Mouse (Mus musculus) liver, embryonic 11.5 days (tissue): ENCODE measurements around the gene Fbxl22. TPM values are rescaled to one million over a fixed set of nuclear protein-coding genes. Genes with fewer than 3 reads are reported as not detected.

Experiments
- ATAC-seq: fragments of 200-750 bp; cut with Nextera tagmentation; replicated peaks from 2 replicates; pipeline ENCODE4 v1.8.0; 2017; ENCODE audit warnings: moderate number of reproducible peaks, mild to moderate bottlenecking, moderate TSS enrichment, moderate library complexity; ENCODE audit not compliant: low FRiP score
- DNase-seq: peaks from one replicate; pipeline ENCODE4 v3.0.0-alpha.2; 2017; ENCODE audit warnings: low spot score
- H3K27ac ChIP-seq: fragments of 300-500 bp; sonication (generic); 2 replicates; pipeline ENCODE4 v1.5.1; 2014; ENCODE audit warnings: mild to moderate bottlenecking, low read depth, low read length, control low read depth
- H3K27me3 ChIP-seq: fragments of 300-500 bp; sonication (generic); replicated peaks from 2 replicates; pipeline ENCODE4 v1.6.1; 2014; ENCODE audit warnings: low read length, mixed read lengths; ENCODE audit not compliant: control insufficient read depth, insufficient read depth
- H3K36me3 ChIP-seq: fragments of 300-500 bp; sonication (generic); 2 replicates; pipeline ENCODE4 v1.6.1; 2014; ENCODE audit warnings: mild to moderate bottlenecking, low read length, moderate library complexity, mixed read lengths; ENCODE audit not compliant: control insufficient read depth, insufficient read depth
- H3K4me1 ChIP-seq: fragments of 300-500 bp; sonication (generic); replicated peaks from 2 replicates; pipeline ENCODE4 v1.6.1; 2014; ENCODE audit warnings: low read length, mixed read lengths; ENCODE audit not compliant: control insufficient read depth, insufficient read depth
- H3K4me2 ChIP-seq: fragments of 300-500 bp; sonication (generic); 2 replicates; pipeline ENCODE4 v1.6.1; 2014; ENCODE audit warnings: mild to moderate bottlenecking, control low read depth, moderate library complexity
- H3K4me3 ChIP-seq: fragments of 300-500 bp; sonication (generic); 2 replicates; pipeline ENCODE4 v1.5.1; 2014; ENCODE audit warnings: low read depth, low read length, control low read depth
- H3K9ac ChIP-seq: fragments of 300-500 bp; sonication (generic); 2 replicates; pipeline ENCODE4 v1.6.1; 2014; ENCODE audit warnings: low read depth, low read length, control low read depth
- H3K9me3 ChIP-seq: fragments of 300-500 bp; sonication (generic); 2 replicates; pipeline ENCODE4 v1.6.1; 2016; ENCODE audit warnings: low read length, inconsistent platforms, mixed read lengths; ENCODE audit not compliant: control insufficient read depth
- WGBS: fragments of 180-500 bp; shearing (Covaris S2); extraction: QIAGEN DNeasy Blood & Tissue Kit; methylation state at CpG from one replicate; pipeline ENCODE4 v1.1.7; 2014; 5-methylcytosine and 5-hydroxymethylcytosine counted together
- polyA plus RNA-seq: library from polyadenylated mRNA; unstranded; fragments of >200 nt; fragmentation: Nextera tagmentation; extraction: Ambion mirVana; gene quantifications from 2 replicates; pipeline ENCODE4 v1.2.1, GENCODE M21; 2014

Fbxl22 gene
- polyA plus RNA-seq, result 1.3 and 1.5 TPM in 2 replicates

DNA sequence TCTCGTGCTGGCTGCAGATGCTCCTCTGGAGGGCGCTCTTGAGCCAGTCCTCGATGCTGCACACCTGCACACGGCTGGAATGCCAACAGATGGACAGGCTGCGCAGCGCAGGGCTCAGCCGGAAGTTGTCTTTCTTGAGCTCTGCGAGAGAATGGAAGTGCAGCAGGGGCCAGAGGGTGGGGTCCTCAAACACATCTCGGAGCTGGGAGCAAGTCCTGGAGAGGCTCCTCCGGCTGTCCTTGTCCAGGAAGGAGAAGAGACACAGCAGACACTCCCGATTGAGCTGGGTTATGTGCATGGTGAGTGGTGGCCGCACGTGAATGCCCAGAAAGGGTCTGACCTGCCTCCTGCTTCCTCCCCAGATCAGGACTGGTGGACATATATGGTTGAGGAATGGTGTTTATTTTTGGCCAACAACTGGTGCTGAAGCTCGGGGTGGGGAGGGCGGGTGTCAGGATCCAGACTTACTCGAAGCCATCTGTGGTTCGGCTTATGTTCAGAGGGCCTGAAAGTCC is at the start of gene Fbxl22:
Gene Fbxl22 (minus strand): TSS at position 338 of the 515 bp plus-strand sequence.
- H3K4me3 ChIP-seq, result no peak within 1 kb of the TSS
- DNase-seq (no peak), ATAC-seq (no peak)
- H3K27ac ChIP-seq, result peak within 1 kb of the TSS; percentile 32
- no peaks in the 10 kb centered on the region for H3K9me3 ChIP-seq
- WGBS, result 70% methylated on average over 17 of the region's 17 CpGs
- H3K4me2 ChIP-seq, result peak within 1 kb of the TSS; percentile 20; the same call in 1 of the 2 replicates
- no peak within 1 kb of the TSS for H3K9ac ChIP-seq
- peaks cover 18% of the 10 kb centered on the region for H3K4me1 ChIP-seq
- peaks cover 24% of the 10 kb centered on the region for H3K36me3 ChIP-seq
- no peaks in the 10 kb centered on the region for H3K27me3 ChIP-seq

DNA sequence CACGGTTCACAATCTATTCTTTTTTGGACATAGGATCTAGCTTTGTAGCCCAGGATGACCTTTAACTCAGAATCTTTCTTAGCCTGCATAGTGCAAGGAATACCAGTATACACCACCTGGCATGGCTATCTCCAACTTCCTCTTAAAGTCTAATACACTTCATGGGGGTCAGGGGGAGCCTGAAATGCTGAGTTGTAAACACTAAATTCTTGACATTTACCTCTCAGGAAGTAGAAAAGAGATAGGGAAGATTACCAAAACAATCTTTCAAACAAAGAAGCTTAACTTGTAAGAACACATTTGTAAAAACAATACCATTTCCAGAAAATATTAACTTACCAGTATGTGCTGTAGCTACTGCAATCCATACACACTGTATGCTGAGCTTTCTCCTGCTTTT is 47.8 kb upstream of the Fbxl22 start:
- H3K4me3 ChIP-seq, result no peak overlapping the region
- no peak overlapping the region for H3K27ac ChIP-seq
- no peak overlapping the region for H3K9ac ChIP-seq
- H3K27me3 ChIP-seq, result no peaks in the 10 kb centered on the region
- H3K4me2 ChIP-seq, result no peak overlapping the region
- H3K36me3 ChIP-seq, result no peaks in the 10 kb centered on the region; the same call in 1 of the 2 replicates
- H3K4me1 ChIP-seq, result peaks cover 8% of the 10 kb centered on the region
- ATAC-seq (no peak), DNase-seq (no peak)
- H3K9me3 ChIP-seq, result no peaks in the 10 kb centered on the region
- 65% methylated on average over 1 of the region's 1 CpGs for WGBS

DNA sequence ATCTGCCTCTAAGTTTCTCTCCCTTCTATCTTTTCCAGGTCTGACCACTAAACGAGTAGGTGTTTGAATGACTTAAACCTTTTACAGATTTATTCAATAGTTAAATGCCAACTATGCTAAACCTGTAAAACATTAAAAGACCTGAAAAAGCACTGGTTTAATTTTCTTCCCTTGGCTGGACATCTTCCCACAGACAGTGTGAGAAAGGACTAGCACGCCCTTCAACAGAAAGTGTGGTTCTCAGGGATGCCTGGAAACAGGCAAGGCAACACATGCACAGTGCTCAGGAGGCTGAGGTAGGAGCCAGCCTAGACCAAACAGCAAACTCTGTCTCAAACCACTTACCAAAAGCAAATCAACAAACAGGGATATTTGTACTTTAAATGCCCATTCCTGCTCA is 47.1 kb upstream of the Fbxl22 start:
- Histone ChIP-seq H3K27me3 (no peaks in the 10 kb centered on the region), H3K27ac (no peak overlapping the region), H3K36me3 (no peaks in the 10 kb centered on the region; the same call in 1 of the 2 replicates), H3K9me3 (no peaks in the 10 kb centered on the region), H3K4me2 (no peak overlapping the region), H3K4me3 (no peak overlapping the region), H3K4me1 (peaks cover 8% of the 10 kb centered on the region), H3K9ac (no peak overlapping the region)
- DNase-seq, result no peak
- no peak for ATAC-seq
- 86% methylated on average over 2 of the region's 2 CpGs for WGBS

DNA sequence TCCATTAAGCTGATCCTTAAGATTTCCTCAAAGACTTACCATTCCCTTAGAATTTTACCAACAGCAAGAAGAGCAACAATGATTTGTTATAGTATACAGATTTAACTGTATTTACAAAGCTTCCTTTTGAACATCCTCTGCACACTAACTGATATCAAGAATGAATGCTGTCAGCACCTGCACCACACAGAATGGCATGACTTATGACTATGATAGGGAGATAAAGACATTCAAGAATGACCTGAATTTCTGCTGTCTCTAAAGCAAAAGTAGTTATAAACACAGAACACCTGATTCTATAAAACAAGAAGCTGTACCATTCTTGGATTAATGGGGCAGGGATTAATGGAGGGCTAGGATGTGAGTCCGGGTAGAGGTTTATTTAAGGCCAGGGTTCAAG is 46.3 kb upstream of the Fbxl22 start:
- DNase-seq, result no peak
- ATAC-seq, result no peak
- Histone ChIP-seq H3K4me1 (peaks cover 8% of the 10 kb centered on the region), H3K9me3 (no peaks in the 10 kb centered on the region), H3K27me3 (no peaks in the 10 kb centered on the region), H3K36me3 (no peaks in the 10 kb centered on the region; the same call in 1 of the 2 replicates), H3K4me3 (no peak overlapping the region), H3K27ac (no peak overlapping the region), H3K4me2 (no peak overlapping the region), H3K9ac (no peak overlapping the region)
- 65% methylated on average over 1 of the region's 1 CpGs for WGBS

DNA sequence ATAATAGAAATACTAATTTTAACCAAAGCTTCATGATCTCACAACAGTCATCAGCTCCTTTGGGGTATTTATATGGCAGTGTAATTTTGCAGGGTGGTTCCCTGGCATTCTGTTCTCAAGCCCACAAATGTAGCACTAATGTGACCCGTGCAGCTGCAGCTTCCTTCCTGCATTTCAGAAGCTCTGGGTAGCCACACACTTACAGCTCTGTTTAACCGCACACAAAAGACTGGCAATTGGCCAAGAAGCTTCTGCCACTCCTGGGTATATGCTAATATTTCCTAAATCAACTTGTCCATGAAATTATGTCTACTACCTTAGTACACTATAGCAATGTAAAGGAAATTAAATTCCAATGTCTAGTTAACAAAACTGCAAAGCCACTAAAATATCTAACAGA is 45.9 kb upstream of the Fbxl22 start:
- Histone ChIP-seq H3K36me3 (no peaks in the 10 kb centered on the region; the same call in 1 of the 2 replicates), H3K4me3 (no peak overlapping the region), H3K4me2 (no peak overlapping the region), H3K27ac (no peak overlapping the region), H3K9me3 (no peaks in the 10 kb centered on the region), H3K4me1 (peaks cover 8% of the 10 kb centered on the region), H3K27me3 (no peaks in the 10 kb centered on the region), H3K9ac (no peak overlapping the region)
- DNase-seq, result no peak
- ATAC-seq, result no peak
- 38% methylated on average over 2 of the region's 2 CpGs for WGBS

DNA sequence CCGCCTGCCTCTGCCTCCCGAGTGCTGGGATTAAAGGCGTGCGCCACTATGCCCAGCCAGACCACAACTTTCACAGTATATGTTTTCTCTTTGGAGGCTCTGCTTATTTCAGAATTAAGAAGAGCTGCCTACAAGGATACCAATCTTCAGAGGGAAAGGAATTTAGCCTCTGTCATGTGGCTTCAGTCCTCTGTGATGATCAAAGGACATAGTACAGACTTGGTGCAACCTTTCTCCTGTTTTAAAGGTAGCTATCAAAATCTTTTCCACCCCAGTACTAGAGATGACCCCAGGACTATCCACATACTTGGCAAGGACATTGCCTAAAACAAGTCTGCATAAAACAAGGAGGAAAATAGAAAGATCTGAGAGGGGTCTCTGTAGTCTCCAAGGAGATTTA is 44.6 kb upstream of the Fbxl22 start:
- DNase-seq, result no peak
- Histone ChIP-seq H3K9me3 (no peaks in the 10 kb centered on the region), H3K4me3 (no peak overlapping the region), H3K27ac (no peak overlapping the region), H3K9ac (no peak overlapping the region), H3K4me1 (peaks cover 8% of the 10 kb centered on the region), H3K36me3 (no peaks in the 10 kb centered on the region; the same call in 1 of the 2 replicates), H3K27me3 (no peaks in the 10 kb centered on the region), H3K4me2 (no peak overlapping the region)
- 95% methylated on average over 3 of the region's 4 CpGs for WGBS
- ATAC-seq, result no peak

DNA sequence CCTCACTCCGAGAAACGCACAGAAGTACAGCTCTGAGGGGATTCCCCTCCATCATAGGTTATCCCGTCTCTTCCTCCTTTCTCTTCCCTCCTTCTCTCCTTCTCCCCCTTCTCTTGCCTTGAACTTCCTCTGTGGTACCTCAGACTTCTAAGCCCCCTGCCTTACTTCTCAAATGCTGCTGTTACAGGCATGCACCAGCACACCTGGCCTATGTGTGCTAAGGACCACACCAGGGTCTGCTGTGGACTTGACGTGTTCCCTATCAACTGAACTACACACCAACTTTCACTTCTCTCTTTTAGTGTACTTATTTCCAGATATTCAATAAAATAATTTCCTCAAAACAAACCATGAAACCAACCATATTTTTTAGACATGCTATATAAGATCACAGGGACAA is 28.4 kb upstream of the Fbxl22 start:
- Histone ChIP-seq H3K9me3 (no peaks in the 10 kb centered on the region), H3K27ac (no peak overlapping the region), H3K4me3 (no peak overlapping the region), H3K4me2 (no peak overlapping the region), H3K4me1 (no peaks in the 10 kb centered on the region), H3K9ac (no peak overlapping the region), H3K27me3 (no peaks in the 10 kb centered on the region), H3K36me3 (peaks cover 16% of the 10 kb centered on the region; the same call in 1 of the 2 replicates)
- 82% methylated on average over 4 of the region's 4 CpGs for WGBS
- ATAC-seq (no peak), DNase-seq (no peak)

DNA sequence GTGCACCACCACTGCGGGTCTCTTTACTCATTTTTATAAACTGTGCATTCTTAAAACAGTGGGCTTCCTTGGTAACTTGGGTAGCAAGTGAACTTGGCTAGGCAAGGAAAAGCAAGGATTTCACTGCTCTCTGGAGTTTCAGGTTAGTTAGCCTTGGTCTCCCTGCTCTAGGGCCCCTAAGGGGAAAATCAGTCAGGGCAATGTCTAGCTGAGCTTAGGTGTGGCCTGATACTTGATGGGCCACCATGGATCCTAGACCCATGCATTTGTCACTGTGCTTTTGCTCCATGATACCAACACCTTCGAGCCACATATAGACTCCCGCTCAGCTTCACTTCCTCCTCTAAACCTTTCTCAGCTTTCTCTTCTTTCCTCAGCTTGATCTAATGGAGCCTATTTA is 7.2 kb upstream of the Fbxl22 start:
- H3K9ac ChIP-seq, result no peak overlapping the region
- H3K27ac ChIP-seq, result no peak overlapping the region
- no peaks in the 10 kb centered on the region for H3K9me3 ChIP-seq
- WGBS, result 95% methylated on average over 3 of the region's 3 CpGs
- H3K4me3 ChIP-seq, result no peak overlapping the region
- H3K4me1 ChIP-seq, result no peaks in the 10 kb centered on the region
- H3K4me2 ChIP-seq, result no peak overlapping the region
- ATAC-seq, result no peak
- H3K27me3 ChIP-seq, result no peaks in the 10 kb centered on the region
- DNase-seq, result no peak
- peaks cover 20% of the 10 kb centered on the region for H3K36me3 ChIP-seq

DNA sequence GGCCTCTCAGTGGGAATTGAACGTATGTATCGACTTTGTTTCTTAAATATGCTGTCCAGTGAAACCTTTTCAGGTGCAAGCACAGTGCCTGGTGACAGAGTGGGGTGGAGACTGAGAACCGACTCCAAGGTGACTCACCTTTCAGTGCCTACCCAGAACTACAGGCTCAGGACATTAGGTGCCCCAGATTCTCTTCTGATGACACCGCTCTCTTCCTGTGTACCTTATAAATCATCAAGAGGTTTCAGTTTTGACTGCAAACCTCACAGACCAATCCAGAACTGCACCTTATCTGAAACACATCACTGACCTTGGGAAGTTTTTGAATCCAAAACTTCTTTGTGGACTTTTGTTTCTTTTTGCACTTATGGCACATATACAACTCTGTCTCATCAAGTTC is 5.9 kb upstream of the Fbxl22 start:
- Histone ChIP-seq H3K27ac (no peak overlapping the region), H3K27me3 (no peaks in the 10 kb centered on the region), H3K4me2 (no peak overlapping the region), H3K4me3 (no peak overlapping the region), H3K9me3 (no peaks in the 10 kb centered on the region), H3K36me3 (peaks cover 28% of the 10 kb centered on the region), H3K9ac (no peak overlapping the region), H3K4me1 (no peaks in the 10 kb centered on the region)
- DNase-seq (no peak), ATAC-seq (no peak)
- WGBS, result 92% methylated on average over 4 of the region's 4 CpGs
